Mouse (Mus musculus): ENCODE results near the gene Uqcrq. TPM values are rescaled to one million over a fixed set of nuclear protein-coding genes. Genes with fewer than 3 reads are reported as not detected.
"Not testable (repeated sequence)": the region's sequence is repeated elsewhere in the genome, so short reads cannot be mapped to it uniquely, and the experiment has no call there.

Uqcrq gene
- total RNA-seq, 2 experiments from 2014 or later, result 694 to 764 TPM

DNA sequence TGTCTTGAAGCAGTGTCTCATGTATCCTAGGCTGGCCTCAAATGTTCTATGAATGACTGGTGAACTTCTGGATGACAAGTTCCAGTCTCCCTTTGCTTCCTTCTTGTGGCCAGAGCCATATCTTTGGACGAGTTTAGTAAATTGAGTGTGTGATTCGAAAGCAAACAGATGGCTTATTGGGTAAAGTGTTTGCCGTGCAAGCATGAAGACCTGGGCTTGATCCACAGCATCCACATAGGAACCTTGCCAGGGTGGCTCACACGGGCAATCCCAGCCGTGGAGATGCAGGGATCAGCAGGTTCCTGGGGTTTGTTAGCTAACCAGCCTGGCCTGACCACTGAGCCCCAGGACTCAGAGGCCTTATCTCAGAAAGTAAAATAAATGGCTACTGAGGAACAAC is 22.4 kb upstream of the Uqcrq start:
- DNase-seq (ENCODE audit: low spot score in 2 of 2), result no peak

DNA sequence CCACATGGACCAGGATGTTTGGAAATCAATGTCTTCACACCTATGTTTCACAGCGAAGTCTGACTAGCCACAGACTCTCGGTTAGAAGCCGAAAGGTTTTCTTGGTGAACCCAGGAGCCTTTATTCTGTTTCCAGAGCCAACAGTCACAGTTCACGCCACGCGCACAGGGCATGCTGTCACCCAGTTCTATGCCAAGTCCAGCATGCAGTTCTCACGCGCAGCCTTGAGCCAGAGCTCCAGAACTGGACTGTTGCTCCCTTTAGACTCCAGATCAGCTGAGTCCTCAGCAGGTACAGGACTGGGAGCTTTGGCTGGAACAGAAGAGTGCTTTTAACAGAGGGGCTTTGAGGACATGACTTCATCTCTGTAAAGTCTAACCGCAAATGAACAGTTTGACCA is 21.8 kb upstream of the Uqcrq start:
- no peak for DNase-seq (ENCODE audit: low spot score in 2 of 2)

DNA sequence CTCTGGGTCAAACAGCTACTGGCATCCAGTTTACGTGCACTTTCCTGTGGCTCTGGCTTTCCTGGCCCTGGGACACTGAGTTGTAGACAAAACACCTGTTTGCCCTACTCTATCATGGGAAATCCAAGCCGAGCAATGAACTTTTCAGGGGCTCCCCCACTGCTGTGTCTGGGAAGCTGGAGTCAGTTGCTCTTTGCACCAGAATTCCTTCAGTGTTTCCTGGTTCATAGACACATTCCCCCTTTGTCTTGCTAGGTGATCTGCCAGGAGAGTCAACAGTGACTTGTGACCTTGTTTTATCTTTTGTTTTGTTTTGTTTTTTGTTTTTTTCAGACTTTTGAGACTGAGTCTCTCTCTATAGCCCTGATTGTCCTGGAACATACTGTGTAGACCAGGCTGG is 20.7 kb upstream of the Uqcrq start:
- DNase-seq (ENCODE audit: low spot score in 2 of 2), result no peak

DNA sequence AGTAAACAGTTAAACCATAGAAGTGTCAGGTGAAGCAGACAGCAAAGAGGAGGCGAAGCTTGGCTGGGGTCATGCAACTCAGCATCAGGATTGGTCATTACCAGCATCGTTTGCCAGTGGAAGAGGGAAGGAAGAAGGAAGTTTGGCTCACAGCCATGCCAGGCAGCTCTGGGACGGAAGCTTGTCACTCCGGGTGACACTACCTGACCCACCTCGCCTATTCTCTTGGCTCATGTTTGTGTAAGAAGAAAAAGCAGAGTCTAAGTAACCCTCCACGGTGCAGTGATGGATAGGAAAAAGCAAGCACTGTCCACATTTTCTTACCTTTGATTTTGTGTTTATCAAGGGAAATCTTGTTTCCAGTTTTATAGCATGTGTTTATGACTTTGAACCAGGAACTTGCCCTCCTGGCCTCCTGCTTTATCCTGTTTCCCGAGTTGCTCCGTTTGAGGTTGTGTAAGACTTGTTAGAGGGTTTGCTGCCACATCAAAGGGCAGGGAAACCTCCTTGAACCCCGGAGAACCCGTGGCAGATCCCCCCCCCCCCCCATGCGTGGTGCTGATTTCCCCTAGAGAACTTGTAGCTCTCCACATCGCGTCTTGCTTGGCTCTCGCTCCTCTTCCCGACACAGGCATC is 19.6 kb upstream of the Uqcrq start:
- no peak for DNase-seq (ENCODE audit: low spot score in 2 of 2)

DNA sequence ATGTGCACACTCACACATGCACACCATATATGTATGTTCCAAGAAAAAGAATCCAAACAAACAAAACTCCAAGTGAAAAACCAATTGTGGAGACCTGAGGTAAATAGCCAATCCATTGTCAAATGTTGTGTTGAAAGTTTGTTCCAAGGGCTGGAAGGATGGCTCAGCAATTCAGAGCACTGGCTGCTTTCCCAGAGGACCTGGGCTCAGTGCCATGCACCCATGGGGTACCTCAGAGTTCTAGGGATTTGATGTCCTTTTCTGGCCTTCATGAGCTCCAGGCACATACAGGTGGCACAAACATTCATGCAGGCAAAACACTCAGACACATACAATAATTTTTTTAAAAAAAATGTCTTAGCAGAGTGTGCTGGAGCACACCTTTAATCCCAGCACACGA is 17.9 kb upstream of the Uqcrq start:
- no peak for DNase-seq (ENCODE audit: low spot score in 2 of 2)

DNA sequence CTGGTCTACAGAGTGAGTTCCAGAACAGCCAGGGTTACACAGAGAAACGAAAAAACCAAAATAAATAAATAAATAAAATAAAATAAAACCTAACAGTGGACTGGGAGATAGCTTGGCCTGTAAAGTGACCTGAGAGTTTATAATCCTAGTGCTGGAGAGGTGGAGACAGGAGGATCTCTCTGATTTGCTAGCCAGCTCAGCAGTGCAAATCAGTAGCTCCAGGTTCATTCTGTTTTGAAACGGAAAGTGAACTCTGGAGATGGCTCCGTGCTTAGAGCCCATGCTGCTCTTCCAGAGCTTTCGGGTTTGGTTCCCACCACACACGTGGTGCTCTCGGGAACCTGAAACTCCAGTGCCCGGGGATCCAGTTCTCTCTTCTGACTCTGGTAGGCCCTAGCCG is 17.4 kb upstream of the Uqcrq start:
- no peak for DNase-seq (ENCODE audit: low spot score in 2 of 2)

DNA sequence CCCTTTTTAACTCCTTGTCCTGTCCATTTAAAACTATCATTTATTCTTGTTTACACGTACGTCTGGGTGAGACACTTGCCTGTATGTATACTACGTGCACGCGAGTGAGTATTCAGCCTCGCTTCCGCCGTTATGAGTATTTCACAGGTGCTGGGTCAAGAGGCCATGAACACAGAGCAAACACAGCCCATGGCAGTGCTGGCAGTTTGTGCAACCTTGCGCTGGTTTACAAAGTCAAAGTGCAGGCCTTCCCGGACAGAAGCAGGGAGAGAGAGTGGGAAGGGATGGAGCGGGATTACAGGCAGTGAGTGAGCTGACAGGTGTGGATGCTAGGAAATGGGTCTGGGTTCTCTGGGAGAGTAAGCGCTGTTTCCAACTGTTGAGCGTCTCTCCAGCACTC is 15.6 kb upstream of the Uqcrq start:
- no peak for DNase-seq (ENCODE audit: low spot score in 2 of 2)

DNA sequence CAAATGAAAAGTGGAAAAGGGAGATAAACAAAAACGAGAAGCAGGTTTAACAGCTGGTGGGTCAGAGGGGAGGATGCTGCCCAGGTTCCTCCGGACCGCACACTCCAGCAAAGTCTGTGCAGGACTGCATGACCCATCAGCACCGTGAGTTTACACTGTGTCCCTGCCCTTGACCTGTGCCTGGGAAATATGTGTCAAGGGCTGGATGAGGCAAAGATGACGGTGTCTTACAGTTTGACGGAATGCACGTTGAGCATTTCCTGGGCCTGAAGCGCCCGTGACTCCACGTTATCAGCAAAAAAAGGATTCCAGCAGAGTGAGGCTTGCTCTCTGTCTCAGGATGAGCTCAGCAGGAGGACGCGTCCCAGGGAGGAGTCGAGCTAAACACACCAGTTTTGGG is 14.9 kb upstream of the Uqcrq start:
- DNase-seq (ENCODE audit: low spot score in 2 of 2), result no peak

DNA sequence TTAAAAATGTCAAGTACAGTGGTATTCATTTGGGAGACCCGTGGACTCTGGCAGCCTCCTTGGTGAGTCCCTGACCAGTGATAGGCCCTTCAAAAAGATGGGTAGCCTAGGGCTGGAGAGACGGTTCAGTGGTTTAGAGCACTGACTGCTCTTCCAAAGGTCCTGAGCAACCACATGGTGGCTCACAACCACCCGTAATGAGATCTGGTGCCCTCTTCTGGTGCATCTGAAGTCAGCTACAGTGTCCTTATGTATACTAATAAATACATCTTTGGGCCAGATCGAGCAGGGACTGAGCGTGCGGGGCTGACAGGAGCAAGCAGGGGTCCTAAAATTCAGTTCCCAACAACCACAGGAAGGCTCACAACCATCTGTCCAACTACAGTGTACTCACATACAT is 13.2 kb upstream of the Uqcrq start:
- DNase-seq (ENCODE audit: low spot score in 2 of 2), result peak in 1 of 2 experiments; percentile 16

DNA sequence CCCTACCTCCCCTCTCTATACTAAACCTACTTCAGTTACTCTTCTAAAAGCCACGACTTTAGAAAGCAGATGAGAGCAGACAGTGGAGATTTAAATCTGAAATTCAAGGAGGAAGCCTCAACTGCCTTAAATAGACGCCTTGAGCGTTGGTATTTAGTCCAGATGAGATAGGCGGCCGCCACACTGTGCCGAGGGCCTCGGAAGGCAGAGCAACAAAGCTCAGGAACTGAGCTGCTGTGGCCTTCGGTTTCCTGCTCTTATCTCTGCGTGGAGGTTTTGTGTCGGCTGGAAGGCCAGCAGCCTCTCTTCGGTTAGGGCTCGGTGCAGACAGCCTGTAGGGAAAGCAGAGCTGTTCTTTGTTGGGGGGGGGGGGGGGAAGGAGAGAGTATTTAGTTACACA is 11.3 kb upstream of the Uqcrq start:
- no peak for DNase-seq (ENCODE audit: low spot score in 2 of 2)

DNA sequence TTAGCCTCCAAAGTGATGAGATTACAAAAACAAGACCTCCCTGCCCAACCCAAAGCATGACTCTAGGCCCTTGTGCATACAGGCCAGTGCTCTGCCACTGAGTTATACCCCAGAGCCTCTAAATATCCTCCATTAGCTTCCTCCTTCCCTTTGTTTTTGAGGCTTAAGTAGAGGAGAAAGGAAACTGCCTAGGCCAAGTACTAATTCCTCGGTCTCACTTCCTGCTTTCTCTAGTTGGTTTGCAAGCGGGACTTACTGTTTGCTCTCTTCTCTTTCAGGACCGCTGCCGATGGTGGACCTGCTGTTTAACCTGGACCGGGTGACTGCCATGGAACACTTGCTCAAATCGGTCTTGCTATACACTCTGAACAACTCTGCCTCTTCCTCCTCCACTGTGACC is 5.7 kb upstream of the Uqcrq start:
- DNase-seq (ENCODE audit: low spot score in 2 of 2), result no peak

DNA sequence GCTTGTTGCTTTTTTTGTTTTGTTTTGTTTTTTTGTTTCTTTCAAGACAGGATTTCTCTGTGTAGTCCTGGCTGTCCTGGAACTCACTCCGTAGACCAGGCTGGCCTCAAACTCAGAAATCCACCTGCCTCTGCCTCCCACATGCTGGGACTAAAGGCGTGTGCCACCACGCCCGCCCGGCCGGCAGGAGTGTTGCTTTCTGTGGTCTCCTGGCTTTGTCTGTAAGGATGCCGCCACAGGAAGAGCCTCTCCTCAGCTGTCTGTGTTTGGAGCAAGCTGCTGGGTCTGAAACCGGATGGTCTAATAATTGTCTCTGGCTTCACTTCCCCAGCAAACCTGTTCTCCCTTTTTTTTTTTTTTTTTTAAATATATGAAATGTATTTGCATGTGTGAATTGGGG is 4.9 kb upstream of the Uqcrq start:
- no peak for DNase-seq (ENCODE audit: low spot score in 2 of 2)

DNA sequence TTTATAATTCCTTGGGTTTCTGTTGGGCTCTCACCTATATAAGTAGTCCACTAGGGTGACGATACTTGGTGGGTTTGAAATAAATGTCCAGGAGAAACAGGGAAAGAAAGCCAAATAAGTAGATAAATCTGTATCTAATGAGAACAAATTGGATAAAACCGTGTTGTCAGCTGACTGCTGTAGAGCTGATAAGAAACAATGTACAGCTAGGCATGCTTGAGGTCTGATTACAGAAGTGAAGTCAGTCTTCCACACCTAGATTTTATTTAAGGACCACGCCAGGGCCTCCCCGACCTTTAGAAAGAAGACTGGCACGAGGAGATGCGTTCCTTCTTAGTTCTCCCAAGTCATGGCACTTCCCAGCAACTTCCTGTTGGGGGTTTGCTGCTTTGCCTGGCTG is 2.4 kb upstream of the Uqcrq start:
- no peak for DNase-seq (ENCODE audit: low spot score in 2 of 2)

DNA sequence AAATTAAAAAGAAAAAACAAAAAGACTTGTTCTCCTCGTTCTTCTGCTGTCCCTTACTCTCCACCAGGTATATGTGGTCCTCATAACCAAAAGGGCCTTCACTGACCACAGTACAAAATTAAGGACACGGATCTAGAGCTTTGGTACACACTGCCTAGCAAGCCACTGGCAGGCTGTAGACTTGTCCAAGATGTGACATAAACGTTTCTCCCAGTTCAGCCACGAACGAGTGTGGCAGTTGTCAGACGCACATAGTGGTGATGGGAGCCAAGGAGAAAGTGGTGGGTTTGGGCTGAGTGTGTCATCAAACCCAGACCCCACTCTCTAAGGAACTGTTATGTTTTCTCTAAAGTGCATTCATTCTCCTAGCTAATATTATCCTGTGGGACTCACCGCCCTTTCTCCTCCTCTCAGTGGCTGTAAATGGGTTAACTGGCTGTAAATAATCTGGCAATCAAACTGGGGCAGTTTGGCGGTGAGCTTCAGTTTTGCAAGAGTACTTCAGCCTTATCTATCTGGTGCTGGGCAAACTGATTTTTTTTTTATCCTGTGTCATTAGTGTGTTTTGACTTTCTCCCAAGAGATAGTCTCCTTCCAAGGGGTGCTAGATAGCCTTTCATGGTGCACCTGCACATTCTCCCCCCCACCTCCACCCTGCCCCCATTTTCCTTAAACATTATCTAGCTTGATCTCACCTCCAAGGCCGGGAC is 871 bp upstream of the Uqcrq start:
- no peak for DNase-seq (ENCODE audit: low spot score in 2 of 2)

DNA sequence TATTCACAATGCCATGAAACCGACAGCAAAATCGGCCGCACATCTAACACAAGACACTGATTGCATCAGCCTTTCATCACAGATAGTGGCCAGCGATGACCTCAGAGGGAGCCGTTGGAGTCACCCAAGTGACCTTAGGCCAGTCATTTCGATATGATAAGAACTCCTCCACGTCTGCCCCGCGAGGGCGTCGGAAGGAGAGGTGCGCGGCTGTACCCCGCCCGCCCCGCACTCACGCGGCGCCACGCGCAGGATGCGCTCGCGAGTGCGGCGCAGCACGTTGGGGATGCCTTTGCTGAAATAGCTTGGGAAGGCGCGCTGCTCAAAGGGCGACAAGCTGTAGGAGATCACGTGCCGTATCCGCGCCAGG is 346 bp downstream of the Uqcrq start:
- DNase-seq (ENCODE audit: low spot score in 2 of 2), result no peak

DNA sequence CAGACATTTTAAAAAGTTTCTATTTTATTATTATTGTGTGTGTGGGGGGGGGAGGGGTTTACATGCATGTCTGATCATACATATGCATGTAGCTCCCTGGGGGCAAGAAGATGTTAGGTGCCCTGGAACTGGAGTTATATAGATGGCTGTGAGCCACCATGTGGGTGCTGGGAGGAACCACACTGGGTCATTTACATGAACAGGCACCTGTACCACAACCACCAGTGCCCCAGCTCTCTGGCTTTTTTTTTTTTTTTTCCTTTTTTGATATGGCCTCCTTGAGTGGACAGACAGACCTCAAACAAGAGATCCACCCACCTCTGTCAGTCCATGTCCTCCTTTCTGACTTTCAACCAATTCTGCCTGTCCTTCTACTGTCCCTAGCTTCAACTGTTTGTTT is 1.4 kb downstream of the Uqcrq start:
- no peak for DNase-seq (ENCODE audit: low spot score in 2 of 2)

DNA sequence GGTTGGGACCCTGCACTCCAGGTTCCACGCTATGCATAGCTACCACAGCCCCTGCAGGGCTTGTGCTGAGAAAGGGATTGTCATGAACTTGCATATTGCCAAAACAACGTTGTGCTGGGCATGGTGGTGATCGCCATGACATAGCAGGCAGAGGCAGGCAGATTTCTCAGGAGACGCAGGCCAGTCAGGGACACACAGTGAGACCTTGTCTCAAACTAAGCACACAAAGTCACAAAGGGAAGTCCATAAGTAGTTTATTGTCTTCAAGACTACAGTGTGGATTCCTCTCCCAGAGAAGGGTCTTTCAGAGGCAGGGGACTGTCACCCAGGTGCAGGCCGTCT is 1.9 kb downstream of the Uqcrq start:
- no peak for DNase-seq (ENCODE audit: low spot score in 2 of 2)

DNA sequence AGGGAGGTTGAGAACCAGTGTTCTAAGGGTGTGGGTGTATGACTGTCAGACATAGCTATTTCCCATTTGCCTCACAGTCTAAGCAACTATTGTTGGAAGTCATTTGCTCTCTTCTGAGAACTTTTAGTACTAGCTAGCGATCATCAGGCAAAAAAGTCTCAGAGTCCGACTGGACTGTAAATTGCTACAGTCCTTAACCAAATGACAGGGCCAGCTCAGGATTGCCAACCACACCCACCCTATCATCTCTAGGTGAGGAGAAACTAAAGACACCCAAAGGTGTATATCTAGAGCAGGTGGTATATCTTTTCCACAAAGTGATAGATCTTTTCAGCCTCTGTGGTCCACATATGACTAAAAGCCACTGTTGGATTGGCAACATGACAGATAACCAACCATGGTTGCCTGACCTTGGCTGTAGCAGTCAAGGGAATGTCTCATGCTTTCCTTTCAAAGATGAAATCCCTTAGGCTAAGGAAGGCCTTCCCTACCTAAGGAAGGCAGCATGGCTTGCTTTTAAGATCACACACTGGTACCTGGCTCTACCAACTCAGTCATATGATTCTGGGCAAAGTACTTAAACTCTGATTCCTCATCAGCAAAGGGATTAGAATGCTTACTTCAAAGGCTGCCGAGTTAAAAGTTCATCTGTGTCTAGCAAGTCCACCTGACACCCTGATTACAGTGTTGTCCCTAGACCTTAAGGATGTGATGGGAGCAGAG is 2.5 kb downstream of the Uqcrq start:
- no peak for DNase-seq (ENCODE audit: low spot score in 2 of 2)

DNA sequence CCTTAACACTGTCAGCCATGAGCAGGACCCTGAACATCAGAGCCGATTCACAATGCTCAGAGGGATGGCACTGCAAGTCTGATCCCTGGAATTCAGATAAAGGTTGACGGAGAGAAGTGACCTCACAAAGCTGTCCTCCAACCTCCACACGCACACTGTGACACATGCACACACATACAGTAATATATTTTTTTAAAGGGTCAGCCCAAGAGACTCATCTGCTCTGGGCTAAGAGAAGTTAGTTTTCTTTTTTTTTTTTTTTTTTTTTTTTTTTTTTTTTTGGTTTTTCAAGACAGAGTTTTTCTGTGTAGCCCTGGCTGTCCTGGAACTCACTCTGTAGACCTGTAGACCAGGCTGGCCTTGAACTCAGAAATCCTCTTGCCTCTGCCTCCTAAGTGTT is 3.7 kb downstream of the Uqcrq start:
- DNase-seq (ENCODE audit: low spot score in 2 of 2), result not testable (repeated sequence)

DNA sequence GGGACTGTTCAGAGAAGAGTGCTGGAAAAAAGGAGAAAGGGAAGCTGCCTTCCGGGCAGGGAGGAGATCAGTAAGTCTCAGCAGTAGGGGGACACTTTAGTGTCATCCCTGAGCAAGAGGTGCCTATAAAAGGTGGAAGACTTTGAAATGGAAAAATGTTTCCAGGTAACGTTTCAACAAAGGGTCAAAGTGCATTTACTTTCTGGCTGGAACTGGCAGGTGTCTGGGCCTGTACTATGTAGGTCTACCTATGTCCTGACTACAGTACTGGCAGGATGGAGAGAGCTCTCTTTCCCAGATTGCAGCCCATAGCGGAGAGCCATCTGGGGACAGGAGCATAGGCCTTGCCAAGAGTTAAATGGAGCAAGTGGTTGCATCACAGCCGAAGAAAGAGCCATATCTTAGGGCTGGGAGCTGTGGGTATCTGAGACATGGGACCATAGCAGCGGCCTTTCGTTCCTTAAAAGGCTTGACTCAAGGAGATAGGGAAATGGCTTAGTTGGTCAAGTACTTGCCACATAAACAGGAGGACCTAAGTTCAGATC is 4.8 kb downstream of the Uqcrq start:
- no peak for DNase-seq (ENCODE audit: low spot score in 2 of 2)

DNA sequence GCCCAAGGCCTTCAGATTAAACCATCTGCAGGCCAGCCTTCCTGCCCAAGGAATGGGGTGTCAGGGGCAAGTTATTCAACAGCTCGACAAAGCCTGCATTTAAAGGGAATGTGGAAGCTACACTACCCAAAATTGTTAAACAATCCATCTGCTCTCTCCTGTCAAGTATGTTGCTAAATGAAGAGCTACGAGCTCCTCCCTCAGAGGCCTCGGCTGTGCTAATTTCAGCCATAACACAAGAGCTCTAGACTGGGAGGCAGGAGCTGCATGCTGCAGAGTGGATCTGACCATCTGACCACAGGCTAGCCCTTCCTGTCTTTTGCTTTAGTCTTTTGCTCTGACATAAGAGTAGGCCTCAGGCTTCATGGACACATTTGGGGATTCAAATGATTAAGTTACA is 5.4 kb downstream of the Uqcrq start:
- no peak for DNase-seq (ENCODE audit: low spot score in 2 of 2)

DNA sequence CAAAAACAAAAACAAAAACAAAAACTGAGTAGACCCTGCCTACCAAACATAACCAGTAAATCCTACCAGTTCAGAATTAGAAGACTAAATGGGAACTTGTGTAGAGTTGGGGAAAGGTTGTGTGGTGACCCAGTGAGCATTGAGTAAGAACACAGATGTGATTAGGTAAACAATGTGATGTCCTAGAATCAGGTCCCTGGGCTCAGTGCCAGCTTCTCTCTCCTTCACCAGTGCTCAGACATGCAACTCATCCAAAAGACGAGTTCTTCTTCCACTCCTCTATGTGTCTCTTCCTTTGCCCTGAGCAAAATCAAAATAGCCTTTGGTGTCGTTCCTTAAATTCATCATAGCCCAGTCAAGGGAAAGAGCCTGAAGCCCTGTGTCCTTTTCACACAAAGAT is 5.8 kb downstream of the Uqcrq start:
- no peak for DNase-seq (ENCODE audit: low spot score in 2 of 2)

DNA sequence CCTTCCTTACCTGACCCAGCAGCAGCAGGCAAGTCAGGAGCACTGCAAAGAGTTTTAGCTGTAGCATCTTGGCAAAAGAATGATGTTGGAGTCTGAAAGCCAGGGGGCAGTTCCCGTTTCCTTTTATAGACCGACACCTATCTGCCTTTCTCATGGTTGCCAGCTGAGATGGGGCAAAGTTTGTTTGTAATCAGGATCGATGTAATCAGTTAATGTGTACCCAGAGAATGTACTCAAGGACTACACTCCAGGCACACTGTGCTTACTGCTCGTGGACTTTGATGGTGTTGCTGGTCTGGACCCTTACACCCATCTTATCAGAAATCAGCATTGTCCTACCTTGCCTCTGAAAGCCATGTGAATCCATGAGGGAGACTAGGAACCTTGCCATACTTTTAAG is 7.6 kb downstream of the Uqcrq start, which contains the start of gene Leap2:
Gene Leap2 (minus strand): TSS at position 135 of the 400 bp plus-strand sequence.
- DNase-seq (ENCODE audit: low spot score in 2 of 2), result no peak
